Mouse (Mus musculus) mesoderm, embryonic 11.5 days (tissue): ENCODE measurements around the gene Rhox10.
"Not testable (repeated sequence)": the region's sequence is repeated elsewhere in the genome, so short reads cannot be mapped to it uniquely, and the experiment has no call there.

Experiments
- DNase-seq: peaks from one replicate; pipeline ENCODE4 v3.0.0-alpha.2; 2012; ENCODE audit warnings: low read depth, low spot score

Gene Rhox10

DNA sequence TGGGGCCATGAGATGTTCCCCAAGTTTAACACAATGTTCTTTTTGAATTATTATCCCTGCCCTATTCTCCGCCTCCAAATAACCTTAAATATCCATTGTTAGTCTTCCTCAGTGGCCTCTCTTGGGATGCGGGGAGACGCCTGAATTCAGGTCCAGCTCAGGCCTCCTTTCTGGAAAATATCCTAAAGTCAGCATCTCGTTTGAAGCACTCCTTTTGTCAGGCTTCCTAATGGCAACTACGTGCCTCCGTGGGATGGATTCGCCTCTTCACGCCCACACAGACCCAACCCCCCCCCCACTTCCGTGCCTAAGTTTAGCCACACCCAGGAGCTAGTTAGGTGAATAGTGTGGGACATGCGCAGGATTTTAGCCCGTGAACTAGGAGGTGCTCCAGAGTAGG lies at the start of gene Rhox10:
Gene Rhox10, plus strand, starts transcription at position 301 of the 400 bp plus-strand sequence.
- DNase-seq = no peak

DNA sequence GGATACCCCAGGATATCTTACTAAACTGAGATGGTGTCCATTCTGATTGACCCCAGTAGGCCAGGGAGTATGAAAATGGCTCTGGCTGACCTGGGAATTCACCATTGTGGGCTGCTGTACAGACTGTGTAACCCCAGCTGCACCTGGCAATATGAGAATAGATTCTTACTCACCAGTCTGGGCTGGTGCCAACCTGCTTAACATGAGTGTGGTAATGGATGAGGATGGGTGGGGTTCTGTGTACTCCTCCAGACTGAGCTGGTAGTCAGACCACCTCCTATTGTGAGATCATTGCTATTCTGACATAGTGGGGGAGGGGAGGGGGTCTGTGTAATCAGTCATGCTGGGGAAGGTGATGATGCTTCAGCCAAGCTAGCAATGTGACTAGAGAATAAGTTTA lies 47.7 kb upstream of the Rhox10 start, which contains the start of gene Btg1-ps1:
Gene Btg1-ps1, minus strand, starts transcription at position 219 of the 400 bp plus-strand sequence.
- DNase-seq = not testable (repeated sequence)

DNA sequence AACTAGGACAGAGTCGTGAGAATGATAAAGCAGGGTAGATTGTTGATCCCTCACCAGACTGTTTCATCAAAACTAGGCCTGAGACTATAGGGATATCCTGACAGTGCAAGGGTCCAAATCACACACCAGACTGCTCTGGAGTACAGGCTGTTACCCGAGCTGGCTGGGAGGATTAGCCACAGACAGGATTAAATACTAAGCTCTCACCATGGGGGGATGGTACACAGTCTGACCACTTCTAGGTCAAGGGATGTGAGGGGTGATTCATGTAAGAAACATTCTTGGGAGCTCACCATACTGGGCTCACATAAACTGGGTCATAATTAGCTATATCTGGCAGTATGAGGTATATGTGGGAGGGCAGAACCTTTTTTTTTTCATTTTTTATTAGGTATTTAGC lies 32.4 kb upstream of the Rhox10 start:
- DNase-seq = no peak

DNA sequence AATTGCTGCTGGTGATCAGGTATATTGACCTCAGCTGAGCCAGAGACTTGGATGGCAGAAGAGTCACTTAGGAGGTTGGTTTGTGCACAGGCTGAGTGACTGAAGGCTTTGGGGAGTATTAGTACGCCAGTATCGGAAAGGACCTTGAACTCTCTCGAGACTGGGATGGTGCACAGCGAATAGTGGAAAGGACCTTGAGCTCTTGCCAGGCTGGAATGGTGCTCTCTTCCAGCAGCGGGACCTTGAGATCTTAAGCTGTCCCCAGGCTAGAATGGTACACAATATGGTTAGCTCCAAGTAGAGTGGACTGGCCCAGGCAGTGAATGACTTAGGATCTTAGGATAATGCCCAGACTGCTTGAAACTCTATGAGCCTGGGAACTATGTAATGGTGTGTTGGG lies 26.6 kb upstream of the Rhox10 start:
- DNase-seq = no peak

DNA sequence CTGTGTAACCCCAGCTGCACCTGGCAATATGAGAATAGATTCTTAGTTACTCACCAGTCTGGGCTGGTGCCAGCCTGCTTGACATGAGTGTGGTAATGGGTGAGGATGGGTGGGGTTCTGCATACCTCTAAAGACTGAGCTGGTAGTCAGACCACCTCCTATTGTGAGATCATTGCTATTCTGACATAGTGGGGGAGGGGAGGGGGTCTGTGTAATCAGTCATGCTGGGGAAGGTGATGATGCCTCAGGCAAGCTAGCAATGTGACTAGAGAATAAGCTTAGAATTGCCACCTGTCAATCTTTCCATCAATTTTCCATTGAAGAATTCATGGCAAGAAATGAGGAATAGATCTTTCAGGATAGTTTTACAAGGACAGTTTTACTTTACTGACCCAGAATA lies 23.3 kb upstream of the Rhox10 start, which contains the start of gene Btg1-ps2:
Gene Btg1-ps2, minus strand, starts transcription at position 101 of the 400 bp plus-strand sequence.
- DNase-seq = not testable (repeated sequence)

DNA sequence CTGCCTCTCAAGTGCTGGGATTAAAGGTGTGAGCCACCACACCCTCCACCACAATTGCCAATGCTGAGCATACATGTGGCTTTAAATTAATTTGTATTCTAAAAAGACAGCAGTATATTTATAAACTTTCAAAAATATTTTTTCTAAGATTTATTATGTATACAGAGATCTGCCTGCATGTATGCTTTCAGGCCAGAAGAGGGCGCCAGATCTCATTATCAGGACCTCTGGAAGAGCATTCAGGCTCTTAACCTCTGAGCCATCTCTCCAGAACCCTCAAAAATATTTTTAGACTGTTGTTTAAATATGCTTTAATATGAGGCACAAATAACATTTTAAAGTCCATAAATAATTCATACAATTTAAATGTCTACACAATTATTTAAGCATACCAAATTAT lies 4.7 kb upstream of the Rhox10 start:
- peak; percentile 15 for DNase-seq

DNA sequence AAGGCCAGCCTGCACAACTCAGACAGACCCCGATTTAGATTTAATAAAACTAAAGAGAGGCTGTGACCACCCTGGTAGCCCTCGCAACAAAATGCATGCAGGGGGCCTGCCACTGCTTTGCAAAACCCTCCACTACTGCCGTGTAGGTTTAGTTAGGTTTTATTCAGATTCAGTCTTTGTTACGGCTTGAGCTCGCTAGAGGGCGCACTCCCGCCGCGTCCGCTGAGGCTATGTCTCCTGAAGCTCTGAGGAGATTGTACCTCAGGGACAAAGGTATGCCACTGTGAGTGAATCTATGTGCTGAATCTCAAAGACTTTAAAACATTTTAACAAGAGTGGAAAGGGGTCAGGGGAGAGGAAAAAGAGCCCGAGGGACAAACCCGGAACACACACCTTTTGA lies 18.0 kb downstream of the Rhox10 start:
- peak; percentile 31 for DNase-seq

DNA sequence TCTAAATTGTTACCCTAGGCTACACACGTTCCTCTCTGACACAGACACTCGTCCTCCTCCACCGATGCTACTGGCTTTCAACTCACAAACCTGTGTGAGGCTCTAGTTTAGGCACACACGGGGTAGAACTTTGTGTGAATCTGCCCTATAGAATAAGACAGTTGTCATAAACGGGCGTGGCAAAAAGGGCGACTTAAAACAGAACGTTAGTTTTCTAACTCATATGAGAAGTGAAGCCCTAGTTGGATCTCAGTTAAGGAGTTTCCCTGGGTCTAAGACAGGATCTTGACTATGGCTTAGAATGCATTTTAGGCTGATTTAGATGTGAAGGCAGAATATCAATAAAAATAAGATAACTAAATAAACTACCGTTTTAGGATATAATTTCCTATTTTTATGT lies 18.8 kb downstream of the Rhox10 start, which contains the start of gene Rhox11:
Gene Rhox11, minus strand, starts transcription at position 101 of the 400 bp plus-strand sequence.
- DNase-seq = no peak

DNA sequence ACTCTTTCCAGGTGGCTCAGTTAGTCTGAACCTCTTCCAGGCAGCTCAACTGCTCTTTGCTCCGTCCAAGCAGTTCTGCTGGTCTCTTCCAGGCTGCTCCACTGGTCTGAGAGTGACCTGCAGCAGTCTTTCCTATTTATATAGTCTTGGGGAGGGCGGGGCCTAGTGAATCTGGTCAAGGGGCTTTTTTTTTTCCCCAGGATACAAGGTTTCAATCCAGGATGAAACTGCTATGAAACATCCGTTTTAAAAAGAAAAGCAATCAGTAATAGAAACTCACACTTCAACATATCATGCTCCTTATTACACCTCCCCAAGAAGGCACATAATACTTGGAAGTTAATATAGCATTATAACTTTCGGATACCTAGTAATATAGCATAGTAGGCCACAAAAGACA lies 44.5 kb downstream of the Rhox10 start, which contains the start of gene Rhox12:
Gene Rhox12, minus strand, starts transcription at position 101 of the 400 bp plus-strand sequence.
- no peak for DNase-seq

DNA sequence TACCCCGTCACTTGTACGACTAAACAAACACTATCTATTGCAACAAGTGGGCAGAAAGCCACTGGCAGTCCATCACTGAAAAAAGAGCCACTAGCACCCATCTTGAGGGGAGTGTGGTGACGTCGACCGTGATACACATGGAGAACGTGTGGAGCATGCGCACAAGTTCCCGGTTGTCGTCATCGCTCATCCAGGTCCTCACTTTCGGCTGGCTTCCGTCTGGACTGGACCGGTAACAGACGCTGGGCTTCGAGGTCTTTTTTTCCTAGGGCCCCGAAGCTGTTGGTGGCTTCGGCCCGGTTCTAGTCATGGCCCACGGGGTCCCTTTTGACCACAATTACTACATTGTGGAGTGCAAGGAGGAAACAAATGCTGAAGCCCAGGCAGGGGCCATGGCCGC lies 54.7 kb downstream of the Rhox10 start, which contains the start of gene Rhox13:
Gene Rhox13, plus strand, starts transcription at position 238 of the 400 bp plus-strand sequence.
- no peak for DNase-seq
